Mouse (Mus musculus): ENCODE results near the gene Zscan20. TPM values are rescaled to one million over a fixed set of nuclear protein-coding genes. Genes with fewer than 3 reads are reported as not detected.

The Zscan20 gene
- polyA plus RNA-seq (2015; fragmentation: Nextera tagmentation; extraction: Ambion mirVana), result 0.93 and 2.1 TPM in 2 replicates

GRCm38 (mm10) chr4:128609925-128610402 is at the start of gene Zscan20:
Gene Zscan20, minus strand, starts transcription at chr4:128610098.

DNA sequence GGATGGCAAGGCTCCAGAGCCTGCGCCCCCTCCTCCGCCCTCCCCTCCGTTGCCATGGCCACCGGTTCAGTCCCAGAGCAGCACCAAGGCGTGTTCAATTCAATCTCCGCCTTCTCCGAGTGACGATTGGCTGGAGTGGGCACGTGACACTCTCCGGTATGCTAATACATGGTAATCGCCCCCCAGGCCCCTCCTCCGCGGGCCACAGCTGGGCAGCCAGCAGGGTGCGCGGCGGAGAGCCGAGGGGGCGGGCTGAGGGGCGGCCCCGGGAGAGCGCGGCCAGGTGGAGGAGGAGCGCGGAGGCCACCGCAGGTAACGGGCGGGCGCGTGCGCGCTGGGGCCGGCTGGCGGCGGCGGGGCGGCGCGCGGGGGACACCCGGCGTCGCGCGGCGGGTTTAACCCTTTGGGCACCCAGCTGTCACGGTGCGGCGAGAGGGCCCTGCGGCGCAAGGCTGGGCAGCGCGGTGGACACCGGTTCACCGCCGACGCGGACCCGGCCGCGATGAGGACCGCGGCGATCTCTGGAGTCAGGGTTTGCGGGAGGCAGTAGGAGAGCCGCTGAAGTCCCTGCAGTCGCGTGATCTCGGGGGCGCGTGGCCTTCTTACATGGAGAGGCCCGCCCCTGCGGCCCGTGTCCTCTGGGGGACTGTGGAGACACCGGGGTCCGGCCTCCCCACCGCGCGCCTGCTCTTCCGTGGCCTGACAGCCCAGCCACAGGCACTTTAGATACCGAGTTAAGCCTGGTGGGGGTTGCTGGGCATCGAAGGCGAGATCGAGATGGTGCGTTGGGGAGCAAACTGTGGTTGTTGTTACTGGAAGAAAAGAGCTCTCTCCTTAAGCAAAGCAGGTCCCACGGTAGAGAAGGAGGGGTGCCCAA is 44.8 kb upstream of the Zscan20 start, which contains the start of gene Phc2:
Gene Phc2 (plus strand): TSS at position 198 of the 877 bp plus-strand sequence.

DNA sequence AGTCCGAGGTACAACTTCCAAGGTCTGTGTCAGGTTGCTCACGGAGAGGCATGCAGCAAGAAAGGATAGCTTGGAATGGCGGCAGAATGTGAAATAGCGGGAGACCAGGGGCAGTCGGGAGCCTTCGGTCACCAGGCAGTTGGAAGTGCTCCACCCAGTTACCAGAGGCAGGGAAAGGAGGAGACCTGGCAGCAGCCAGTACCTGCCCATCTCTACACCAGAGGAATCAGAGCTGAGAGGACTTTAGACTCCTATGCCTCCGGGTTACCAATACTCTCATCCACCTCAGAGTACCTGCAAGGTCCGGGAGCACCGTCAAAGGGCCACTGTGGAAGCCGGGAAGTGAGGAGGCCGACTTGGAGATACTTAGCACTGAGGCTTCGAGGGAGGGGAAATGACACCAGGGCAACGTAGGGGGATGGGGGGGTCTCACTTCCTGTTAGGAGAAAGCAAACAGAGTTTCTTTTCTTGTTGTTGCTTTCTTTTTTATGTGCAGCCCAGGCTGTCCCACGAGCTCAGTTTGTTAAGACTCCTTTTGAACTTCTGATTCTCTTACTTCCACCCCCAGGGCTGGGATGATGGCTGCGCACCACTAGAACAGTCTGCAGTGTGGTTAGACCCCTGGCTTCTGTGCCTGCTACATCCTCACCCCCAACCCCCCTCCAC is 8.5 kb upstream of the Zscan20 start, which contains the start of gene Tlr12:
Gene Tlr12 (minus strand): TSS at position 374 of the 666 bp plus-strand sequence.

Other genes with a start within 250 kb of the Zscan20 start
- gene Tlr12, start 8.5 kb upstream of the Zscan20 start, polyA plus RNA-seq (2015; fragmentation: Nextera tagmentation; extraction: Ambion mirVana), result 0.39 and 0.90 TPM in 2 replicates
- gene Phc2, start 44.6 kb upstream of the Zscan20 start, polyA plus RNA-seq (2015; fragmentation: Nextera tagmentation; extraction: Ambion mirVana), result 49.6 and 50.2 TPM in 2 replicates
- 0.03 TPM in 1 of 2 replicates, not detected in the other for gene A3galt2, start 145.3 kb upstream of the Zscan20 start, polyA plus RNA-seq (2015; fragmentation: Nextera tagmentation; extraction: Ambion mirVana)
- 27.0 and 30.2 TPM in 2 replicates for gene Zfp362, start 195.9 kb upstream of the Zscan20 start, polyA plus RNA-seq (2015; fragmentation: Nextera tagmentation; extraction: Ambion mirVana)

Measured in adrenal gland, postnatal 0 days (tissue).